Mouse (Mus musculus) limb, embryonic 14.5 days (tissue): ENCODE data around the gene Insm1. TPM values are rescaled to one million over a fixed set of nuclear protein-coding genes. Genes with fewer than 3 reads are reported as not detected.

ENCODE experiments used
- ATAC-seq: fragments of 200-750 bp; cut with Nextera tagmentation; 2 replicates; pipeline ENCODE4 v1.8.0; 2017; ENCODE audit warnings: low read depth, moderate number of reproducible peaks, moderate TSS enrichment; ENCODE audit not compliant: low FRiP score
- DNase-seq: peaks from one replicate; pipeline ENCODE4 v3.0.0-alpha.2; 2015; ENCODE audit warnings: low spot score
- H3K27ac ChIP-seq: fragments of 300-500 bp; sonication (generic); replicated peaks from 2 replicates; pipeline ENCODE4 v1.5.1; 2014; ENCODE audit warnings: low read depth, mild to moderate bottlenecking, low read length, moderate library complexity, mixed read lengths
- H3K27me3 ChIP-seq: fragments of 300-500 bp; sonication (generic); 2 replicates; pipeline ENCODE4 v1.6.1; 2014; ENCODE audit warnings: low read length, mixed read lengths; ENCODE audit not compliant: control insufficient read depth, insufficient read depth
- H3K36me3 ChIP-seq: fragments of 300-500 bp; sonication (generic); 2 replicates; pipeline ENCODE4 v1.6.1; 2014; ENCODE audit warnings: mild to moderate bottlenecking, low read length, moderate library complexity, mixed read lengths; ENCODE audit not compliant: control insufficient read depth, insufficient read depth
- H3K4me1 ChIP-seq: fragments of 300-500 bp; sonication (generic); 2 replicates; pipeline ENCODE4 v1.6.1; 2014; ENCODE audit warnings: antibody characterized with exemption, low read length, mixed read lengths; ENCODE audit not compliant: control insufficient read depth, insufficient read depth
- H3K4me2 ChIP-seq: fragments of 300-500 bp; sonication (generic); replicated peaks from 2 replicates; pipeline ENCODE4 v1.6.1; 2014; ENCODE audit warnings: low read depth, mild to moderate bottlenecking, low read length, moderate library complexity; ENCODE audit not compliant: severe bottlenecking
- H3K4me3 ChIP-seq: fragments of 300-500 bp; sonication (generic); replicated peaks from 2 replicates; pipeline ENCODE4 v1.5.1; 2014; ENCODE audit warnings: low read length
- H3K9ac ChIP-seq: fragments of 300-500 bp; sonication (generic); 2 replicates; pipeline ENCODE4 v1.6.1; 2014; ENCODE audit warnings: mild to moderate bottlenecking, low read depth, low read length, moderate library complexity; ENCODE audit not compliant: severe bottlenecking
- H3K9me3 ChIP-seq: fragments of 300-500 bp; sonication (generic); 2 replicates; pipeline ENCODE4 v1.6.1; 2016; ENCODE audit warnings: low read length; ENCODE audit not compliant: control insufficient read depth
- POLR2A ChIP-seq: fragments of 200-500 bp; IDR thresholded peaks from 2 replicates; pipeline ENCODE4 v1.8.0; 2012; ENCODE audit warnings: inconsistent platforms, mild to moderate bottlenecking, moderate library complexity, borderline replicate concordance; ENCODE audit not compliant: insufficient read depth, insufficient read length; ENCODE audit errors: extremely low read depth
- WGBS: fragments of 180-500 bp; shearing (Covaris S2); extraction: QIAGEN DNeasy Blood & Tissue Kit; methylation state at CpG from one replicate; pipeline ENCODE4 v1.1.7; 2014; 5-methylcytosine and 5-hydroxymethylcytosine counted together
- polyA plus RNA-seq, 2 experiments: library from polyadenylated mRNA; depleted of rRNA in 1 of 2; stranded (reverse) in 1 of 2; unstranded in 1 of 2; fragments of >200 nt; fragmentation: Nextera tagmentation in 1 of 2; extraction: Ambion mirVana in 1 of 2; gene quantifications; 2 replicates each; pipeline versions ENCODE4 v1.2.1 to v1.2.3; 2012 to 2014

Gene Insm1
- polyA plus RNA-seq, 2 experiments, result 0.07 to 0.41 TPM

DNA sequence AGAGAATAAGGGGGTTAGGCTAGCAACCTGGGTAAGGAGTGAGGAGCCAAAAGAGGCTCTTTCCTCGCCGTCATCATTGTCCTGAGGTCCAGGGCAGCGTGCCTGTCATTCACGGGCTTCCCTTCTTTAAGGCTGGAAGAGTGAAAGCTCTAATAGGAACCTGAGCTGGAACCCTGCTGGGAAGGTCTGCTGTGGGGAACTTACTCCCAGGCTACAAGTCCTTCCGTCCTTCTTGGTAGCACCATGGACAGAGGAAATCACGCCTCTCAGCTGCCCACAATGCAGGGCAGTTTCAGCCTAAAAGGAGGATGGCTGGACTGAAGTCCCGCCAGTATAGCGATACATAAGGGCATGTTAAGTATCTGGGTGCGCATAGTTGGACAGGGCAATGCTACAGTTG, 4.8 kb downstream of the Insm1 start:
- Histone ChIP-seq H3K4me1 (peaks cover 13% of the 10 kb centered on the region), H3K4me2 (no peak overlapping the region), H3K4me3 (no peak overlapping the region), H3K9ac (no peak overlapping the region), H3K9me3 (no peaks in the 10 kb centered on the region), H3K36me3 (no peaks in the 10 kb centered on the region), H3K27ac (no peak overlapping the region), H3K27me3 (peaks cover 70% of the 10 kb centered on the region)
- TF ChIP-seq POLR2A, result no peak
- WGBS, result 2% methylated on average over 9 of the region's 9 CpGs
- DNase-seq, result peak; percentile 71
- no peak for ATAC-seq

DNA sequence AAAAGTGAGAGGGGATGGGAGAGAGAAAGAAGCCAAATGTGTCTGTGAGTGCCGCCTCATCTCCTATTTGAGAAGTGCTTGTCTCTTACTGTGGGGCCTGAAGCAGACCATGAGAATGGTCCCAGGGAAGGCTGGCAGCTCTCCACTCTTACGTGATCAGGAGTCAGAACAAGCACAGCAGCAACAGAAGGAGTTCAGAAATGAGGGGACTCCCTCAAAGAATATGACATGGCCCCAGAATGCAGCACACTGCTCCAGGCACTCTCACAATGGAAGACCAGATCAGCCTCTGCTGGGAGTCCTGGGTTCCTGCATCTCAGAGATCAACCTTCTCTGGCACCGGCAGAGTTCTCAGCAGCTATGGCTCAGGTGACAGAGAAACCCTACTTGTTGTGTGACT, 5.9 kb downstream of the Insm1 start:
- TF ChIP-seq POLR2A, result no peak
- Histone ChIP-seq H3K9ac (no peak overlapping the region), H3K4me3 (no peak overlapping the region), H3K9me3 (no peaks in the 10 kb centered on the region), H3K27me3 (peaks cover 59% of the 10 kb centered on the region), H3K36me3 (no peaks in the 10 kb centered on the region), H3K4me2 (no peak overlapping the region), H3K27ac (no peak overlapping the region), H3K4me1 (peaks cover 5% of the 10 kb centered on the region; the same call in 1 of the 2 replicates)
- DNase-seq (no peak), ATAC-seq (no peak)
- WGBS, result 52% methylated on average over 3 of the region's 3 CpGs

DNA sequence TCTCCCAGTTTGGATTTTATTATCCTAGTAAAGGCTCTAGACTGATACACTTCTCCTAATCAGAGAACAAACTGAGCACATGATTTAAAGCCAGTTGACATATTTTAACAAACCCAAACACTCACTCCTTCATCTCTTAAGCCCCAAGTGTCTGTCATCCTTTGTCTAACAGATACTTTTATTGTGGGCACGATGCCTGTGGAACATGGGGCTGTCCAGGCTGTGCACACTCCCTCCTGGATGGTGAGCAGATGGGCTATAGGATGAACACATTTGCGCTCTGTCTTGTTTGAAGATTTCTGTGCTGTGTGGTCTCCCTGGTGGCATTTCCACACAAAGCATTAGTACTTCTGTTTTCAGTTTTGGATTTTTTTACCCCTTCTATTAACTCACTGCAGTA, 6.7 kb downstream of the Insm1 start:
- no peak for TF ChIP-seq POLR2A
- Histone ChIP-seq H3K27me3 (peaks cover 52% of the 10 kb centered on the region), H3K9me3 (no peaks in the 10 kb centered on the region), H3K27ac (no peak overlapping the region), H3K4me1 (no peaks in the 10 kb centered on the region), H3K36me3 (no peaks in the 10 kb centered on the region), H3K4me3 (no peak overlapping the region), H3K9ac (no peak overlapping the region), H3K4me2 (no peak overlapping the region)
- DNase-seq (no peak), ATAC-seq (no peak)
- 68% methylated on average over 2 of the region's 2 CpGs for WGBS

DNA sequence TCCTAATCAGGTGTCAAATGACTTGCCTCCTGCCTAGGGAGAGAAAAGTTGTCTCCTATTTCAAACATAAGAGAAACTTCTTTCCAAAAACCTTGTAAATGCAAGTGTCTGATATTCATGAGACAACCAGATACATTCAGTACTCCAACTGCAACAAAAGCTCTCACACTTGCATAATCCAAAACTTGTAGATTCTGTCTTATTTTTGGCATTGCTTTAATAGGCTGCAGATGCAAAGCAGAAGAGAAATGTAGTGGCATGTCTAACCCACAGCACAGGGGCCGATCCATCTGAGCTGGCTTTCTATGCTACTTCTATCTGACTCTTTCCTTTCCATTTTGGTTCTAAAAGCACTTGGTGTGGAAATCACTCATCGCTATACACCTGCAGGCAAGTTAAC, 9.8 kb downstream of the Insm1 start:
- H3K4me2 ChIP-seq, result no peak overlapping the region
- no peak for ATAC-seq
- H3K9ac ChIP-seq, result no peak overlapping the region
- no peaks in the 10 kb centered on the region for H3K9me3 ChIP-seq
- H3K4me1 ChIP-seq, result no peaks in the 10 kb centered on the region
- no peak for TF ChIP-seq POLR2A
- H3K36me3 ChIP-seq, result no peaks in the 10 kb centered on the region
- no peak overlapping the region for H3K4me3 ChIP-seq
- H3K27ac ChIP-seq, result no peak overlapping the region
- 86% methylated on average over 2 of the region's 2 CpGs for WGBS
- DNase-seq, result no peak
- H3K27me3 ChIP-seq, result peaks cover 21% of the 10 kb centered on the region

DNA sequence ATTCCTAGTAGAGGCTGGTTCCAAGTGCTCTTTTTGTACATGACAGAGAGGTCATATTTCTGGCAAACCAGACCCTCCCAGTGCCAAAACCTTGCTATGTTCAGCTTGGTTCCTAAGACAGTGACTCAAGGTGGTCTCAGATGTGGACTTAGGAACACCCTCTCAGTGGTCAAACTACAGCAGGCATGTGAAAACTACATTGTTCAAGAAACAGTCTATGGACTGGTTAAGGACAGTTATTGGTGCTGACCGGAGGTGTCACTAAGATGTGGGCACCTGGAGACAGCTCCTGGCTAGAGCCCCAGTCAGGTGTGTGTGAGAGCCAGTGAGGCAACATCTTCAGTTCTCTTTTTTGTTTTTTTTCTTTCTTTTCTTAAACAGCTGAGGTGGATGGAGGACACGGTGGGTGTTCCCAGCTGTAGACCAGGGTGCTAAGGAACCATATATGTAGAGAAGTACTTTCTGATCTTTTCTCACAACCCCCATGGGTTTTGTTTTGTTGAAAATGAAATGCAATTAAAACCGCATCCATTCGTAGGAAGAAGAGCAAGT, 17.6 kb downstream of the Insm1 start:
- DNase-seq, result no peak
- Histone ChIP-seq H3K4me3 (no peak overlapping the region), H3K36me3 (no peaks in the 10 kb centered on the region), H3K27ac (no peak overlapping the region), H3K27me3 (no peaks in the 10 kb centered on the region), H3K4me1 (no peaks in the 10 kb centered on the region), H3K9me3 (no peaks in the 10 kb centered on the region), H3K4me2 (no peak overlapping the region), H3K9ac (no peak overlapping the region)
- 92% methylated on average over 4 of the region's 4 CpGs for WGBS
- ATAC-seq, result no peak
- TF ChIP-seq POLR2A, result no peak

DNA sequence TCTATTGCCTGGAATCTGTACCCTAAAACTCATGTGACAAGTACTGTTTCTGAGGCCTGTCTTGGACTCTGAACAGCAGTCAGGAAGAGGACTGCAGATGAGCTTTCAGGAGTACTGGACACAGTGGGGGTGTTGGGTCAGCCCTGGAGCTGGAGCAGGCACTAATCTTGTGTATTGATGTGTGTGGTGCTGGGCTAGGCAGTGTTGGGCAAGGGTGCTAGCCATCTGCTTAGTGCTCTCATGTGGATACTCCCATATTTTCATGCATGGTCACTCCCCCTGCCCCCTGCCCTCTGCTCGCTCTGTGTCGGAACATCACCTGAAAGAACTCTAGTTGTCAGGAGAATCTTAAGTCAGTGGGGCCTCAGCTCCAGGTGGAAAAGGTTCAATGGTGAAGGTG, 22.3 kb downstream of the Insm1 start:
- H3K4me1 ChIP-seq, result peaks cover 3% of the 10 kb centered on the region
- H3K4me2 ChIP-seq, result no peak overlapping the region
- H3K9me3 ChIP-seq, result no peaks in the 10 kb centered on the region
- H3K27ac ChIP-seq, result no peak overlapping the region
- H3K9ac ChIP-seq, result no peak overlapping the region
- no peak overlapping the region for H3K4me3 ChIP-seq
- TF ChIP-seq POLR2A, result no peak
- no peak for DNase-seq
- ATAC-seq, result no peak
- WGBS, result 83% methylated on average over 2 of the region's 2 CpGs
- no peaks in the 10 kb centered on the region for H3K27me3 ChIP-seq
- no peaks in the 10 kb centered on the region for H3K36me3 ChIP-seq
